Mouse (Mus musculus): ENCODE measurements around the gene Plscr3. TPM values are rescaled to one million over a fixed set of nuclear protein-coding genes. Genes with fewer than 3 reads are reported as not detected.

The Plscr3 gene
- total and polyA plus RNA-seq, 2 experiments from 2014 or later: 26.3 to 32.2 TPM

DNA sequence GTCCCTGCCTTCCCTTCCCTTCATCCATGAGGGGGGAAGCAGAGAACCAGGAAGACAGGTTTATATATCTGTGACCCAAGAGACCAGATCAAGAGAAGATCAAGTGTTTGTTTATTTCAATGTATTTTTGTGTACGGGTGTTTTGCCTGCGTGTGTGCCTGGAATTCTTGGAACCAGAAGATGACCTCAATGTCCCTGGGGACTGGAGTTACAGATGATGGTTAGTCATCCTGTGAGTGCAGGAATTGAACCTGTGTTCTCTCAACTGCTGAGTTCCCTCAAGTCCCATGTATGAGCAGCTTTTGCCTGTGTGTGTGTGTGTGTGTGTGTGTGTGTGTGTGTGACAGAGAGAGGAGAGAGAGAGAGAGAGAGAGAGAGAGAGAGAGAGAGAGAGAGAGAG is 38.5 kb upstream of the Plscr3 start:
- no peaks in the 10 kb centered on the region for H3K9me3 ChIP-seq (ENCODE audit: low read length)
- H3K36me3 ChIP-seq (ENCODE audit: insufficient read depth, low read length): no peaks in the 10 kb centered on the region
- no peak overlapping the region for H3K27ac ChIP-seq
- WGBS: 82% methylated on average over 2 of the region's 2 CpGs
- no peak overlapping the region for H3K4me3 ChIP-seq (ENCODE audit: low read length)
- peaks cover 20% of the 10 kb centered on the region for H3K27me3 ChIP-seq (ENCODE audit: insufficient read depth, low read length)
- no peak for TF ChIP-seq CTCF (IDR thresholded peaks at IDR 0.05; ENCODE audit: low read depth)
- H3K4me2 ChIP-seq (ENCODE audit: low read depth, low read length): no peak overlapping the region
- peaks cover 15% of the 10 kb centered on the region for H3K4me1 ChIP-seq (ENCODE audit: insufficient read depth, low read length)
- H3K9ac ChIP-seq (replicated peaks; ENCODE audit: low read length): no peak overlapping the region
- ATAC-seq (no peak), DNase-seq (ENCODE audit: low spot score) (no peak)

DNA sequence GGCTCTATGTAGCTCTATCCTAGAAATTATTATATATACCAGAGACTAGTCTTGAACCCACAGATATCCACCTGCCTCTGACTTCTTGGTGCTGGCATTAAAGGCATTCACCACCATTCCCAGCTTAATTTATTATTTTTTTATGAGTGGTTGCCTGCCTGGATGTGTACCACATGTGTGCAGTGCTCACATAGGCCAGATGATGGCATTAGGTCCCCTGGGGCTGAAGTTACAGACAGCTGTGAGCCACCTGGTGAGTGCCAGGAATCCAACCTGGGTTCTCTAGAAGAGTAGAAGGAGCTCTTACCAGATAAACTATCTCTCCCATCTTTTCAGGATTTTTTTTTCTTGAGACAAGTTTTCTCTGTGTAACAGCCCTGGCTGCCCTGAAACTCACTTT is 35.9 kb upstream of the Plscr3 start:
- no peak for TF ChIP-seq CTCF (IDR thresholded peaks at IDR 0.05; ENCODE audit: low read depth)
- Histone ChIP-seq H3K4me3 (ENCODE audit: low read length) (no peak overlapping the region), H3K4me2 (ENCODE audit: low read depth, low read length) (no peak overlapping the region), H3K27me3 (ENCODE audit: insufficient read depth, low read length) (peaks cover 10% of the 10 kb centered on the region; the same call in 1 of the 2 replicates), H3K36me3 (ENCODE audit: insufficient read depth, low read length) (no peaks in the 10 kb centered on the region), H3K27ac (no peak overlapping the region), H3K9ac (replicated peaks; ENCODE audit: low read length) (no peak overlapping the region), H3K9me3 (ENCODE audit: low read length) (no peaks in the 10 kb centered on the region), H3K4me1 (ENCODE audit: insufficient read depth, low read length) (no peaks in the 10 kb centered on the region)
- no peak for DNase-seq (ENCODE audit: low spot score)
- no peak for ATAC-seq

DNA sequence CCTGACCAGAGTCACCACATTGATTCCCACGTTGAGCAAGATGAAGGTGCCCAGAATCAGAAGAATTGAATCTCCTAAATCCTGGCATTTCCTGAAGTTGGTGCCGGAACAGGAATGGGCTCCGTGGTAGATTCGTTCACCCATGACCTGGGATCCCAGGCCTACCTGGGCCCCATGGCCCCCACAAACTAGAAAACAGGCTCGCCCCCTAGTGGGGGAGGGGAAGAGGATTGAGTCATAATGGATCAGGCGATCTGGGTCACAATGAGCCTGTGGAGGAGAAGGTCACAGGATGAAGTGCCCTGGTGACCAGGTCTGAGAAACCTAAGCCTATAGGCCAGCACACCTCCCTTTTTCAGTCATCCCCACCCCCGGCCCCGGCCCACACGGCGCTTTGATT is 31.0 kb upstream of the Plscr3 start, which contains the start of gene Gm39566:
TSS of gene Gm39566 (minus strand) at position 144 of the 400 bp plus-strand sequence.
- Histone ChIP-seq H3K36me3 (ENCODE audit: insufficient read depth, low read length) (no peaks in the 10 kb centered on the region), H3K27me3 (ENCODE audit: insufficient read depth, low read length) (no peaks in the 10 kb centered on the region), H3K9ac (replicated peaks; ENCODE audit: low read length) (no peak within 1 kb of the TSS), H3K9me3 (ENCODE audit: low read length) (no peaks in the 10 kb centered on the region), H3K4me2 (ENCODE audit: low read depth, low read length) (no peak within 1 kb of the TSS), H3K4me1 (ENCODE audit: insufficient read depth, low read length) (no peaks in the 10 kb centered on the region), H3K27ac (no peak within 1 kb of the TSS), H3K4me3 (ENCODE audit: low read length) (no peak within 1 kb of the TSS)
- TF ChIP-seq CTCF (IDR thresholded peaks at IDR 0.05; ENCODE audit: low read depth): no peak
- DNase-seq (ENCODE audit: low spot score): no peak
- ATAC-seq: no peak
- WGBS: 63% methylated on average over 10 of the region's 10 CpGs

- WGBS: 91% methylated on average over 12 of the region's 12 CpGs
- ATAC-seq: no peak
- Histone ChIP-seq H3K27me3 (ENCODE audit: insufficient read depth, low read length) (no peaks in the 10 kb centered on the region), H3K9ac (replicated peaks; ENCODE audit: low read length) (no peak overlapping the region), H3K4me3 (ENCODE audit: low read length) (no peak overlapping the region), H3K4me1 (ENCODE audit: insufficient read depth, low read length) (no peaks in the 10 kb centered on the region), H3K4me2 (ENCODE audit: low read depth, low read length) (no peak overlapping the region), H3K27ac (no peak overlapping the region), H3K36me3 (ENCODE audit: insufficient read depth, low read length) (no peaks in the 10 kb centered on the region), H3K9me3 (ENCODE audit: low read length) (no peaks in the 10 kb centered on the region)
- no peak for TF ChIP-seq CTCF (IDR thresholded peaks at IDR 0.05; ENCODE audit: low read depth)
- no peak for DNase-seq (ENCODE audit: low spot score)
These were observed 29.7 kb upstream of the Plscr3 start for GRCm38 (mm10) chr11:69816520-69816919.

DNA sequence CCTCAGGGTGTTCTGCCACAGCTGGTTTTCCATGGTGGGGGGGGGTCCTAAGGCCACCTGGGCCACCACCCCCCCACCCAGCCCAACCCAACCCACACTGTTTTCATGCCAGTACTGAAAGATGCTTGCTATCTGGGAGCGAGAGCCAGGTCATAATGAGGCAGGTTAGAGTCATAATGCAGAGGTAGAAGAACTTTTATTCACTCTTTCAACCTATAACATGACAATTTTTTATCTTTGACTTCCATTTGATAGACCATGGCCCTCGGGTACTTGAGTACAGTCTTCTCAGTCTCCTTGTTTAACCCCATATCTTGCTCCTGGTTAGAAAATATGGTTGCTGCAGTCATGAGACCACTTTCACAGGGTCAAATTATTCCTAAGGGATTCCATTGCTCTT is 27.8 kb upstream of the Plscr3 start, which contains the start of gene Spem2:
TSS of gene Spem2 (minus strand) at position 101 of the 400 bp plus-strand sequence.
- Histone ChIP-seq H3K9ac (replicated peaks; ENCODE audit: low read length) (no peak within 1 kb of the TSS), H3K4me3 (ENCODE audit: low read length) (no peak within 1 kb of the TSS), H3K9me3 (ENCODE audit: low read length) (no peaks in the 10 kb centered on the region), H3K27me3 (ENCODE audit: insufficient read depth, low read length) (no peaks in the 10 kb centered on the region), H3K4me1 (ENCODE audit: insufficient read depth, low read length) (no peaks in the 10 kb centered on the region), H3K36me3 (ENCODE audit: insufficient read depth, low read length) (no peaks in the 10 kb centered on the region), H3K27ac (no peak within 1 kb of the TSS), H3K4me2 (ENCODE audit: low read depth, low read length) (no peak within 1 kb of the TSS)
- no peak for TF ChIP-seq CTCF (IDR thresholded peaks at IDR 0.05; ENCODE audit: low read depth)
- WGBS: 81% methylated on average over 2 of the region's 2 CpGs
- no peak for ATAC-seq
- no peak for DNase-seq (ENCODE audit: low spot score)

- TF ChIP-seq CTCF (IDR thresholded peaks at IDR 0.05; ENCODE audit: low read depth): no peak
- no peak overlapping the region for H3K9ac ChIP-seq (replicated peaks; ENCODE audit: low read length)
- H3K4me2 ChIP-seq (ENCODE audit: low read depth, low read length): no peak overlapping the region
- no peak overlapping the region for H3K27ac ChIP-seq
- ATAC-seq (no peak), DNase-seq (ENCODE audit: low spot score) (no peak)
- no peaks in the 10 kb centered on the region for H3K9me3 ChIP-seq (ENCODE audit: low read length)
- no peaks in the 10 kb centered on the region for H3K27me3 ChIP-seq (ENCODE audit: insufficient read depth, low read length)
- H3K4me1 ChIP-seq (ENCODE audit: insufficient read depth, low read length): no peaks in the 10 kb centered on the region
- WGBS: 93% methylated on average over 8 of the region's 8 CpGs
- H3K4me3 ChIP-seq (ENCODE audit: low read length): no peak overlapping the region
- H3K36me3 ChIP-seq (ENCODE audit: insufficient read depth, low read length): peaks cover 2% of the 10 kb centered on the region; the same call in 1 of the 2 replicates
These were observed 27.3 kb upstream of the Plscr3 start for GRCm38 (mm10) chr11:69818871-69819270.

GRCm38 (mm10) chr11:69822080-69822479 is 24.1 kb upstream of the Plscr3 start, which contains the start of gene Spem1:
Spem1 (minus strand) TSS chr11:69822180.
- Histone ChIP-seq H3K9ac (replicated peaks; ENCODE audit: low read length) (no peak within 1 kb of the TSS), H3K4me3 (ENCODE audit: low read length) (no peak within 1 kb of the TSS), H3K4me1 (ENCODE audit: insufficient read depth, low read length) (no peaks in the 10 kb centered on the region), H3K4me2 (ENCODE audit: low read depth, low read length) (no peak within 1 kb of the TSS), H3K9me3 (ENCODE audit: low read length) (no peaks in the 10 kb centered on the region), H3K27ac (no peak within 1 kb of the TSS), H3K27me3 (ENCODE audit: insufficient read depth, low read length) (no peaks in the 10 kb centered on the region), H3K36me3 (ENCODE audit: insufficient read depth, low read length) (peaks cover 29% of the 10 kb centered on the region)
- 84% methylated on average over 3 of the region's 3 CpGs for WGBS
- TF ChIP-seq CTCF (IDR thresholded peaks at IDR 0.05; ENCODE audit: low read depth): no peak
- ATAC-seq (no peak), DNase-seq (ENCODE audit: low spot score) (no peak)

Measured in hindbrain, postnatal 0 days (tissue).